Mouse (Mus musculus): Measurements from ENCODE around the gene Eea1. TPM values are rescaled to one million over a fixed set of nuclear protein-coding genes. Genes with fewer than 3 reads are reported as not detected.
"Not testable (repeated sequence)": the region's sequence is repeated elsewhere in the genome, so short reads cannot be mapped to it uniquely, and the experiment has no call there.

Gene Eea1
- total RNA-seq, 2 experiments from 2014 or later = 26.2 to 27.2 TPM

DNA sequence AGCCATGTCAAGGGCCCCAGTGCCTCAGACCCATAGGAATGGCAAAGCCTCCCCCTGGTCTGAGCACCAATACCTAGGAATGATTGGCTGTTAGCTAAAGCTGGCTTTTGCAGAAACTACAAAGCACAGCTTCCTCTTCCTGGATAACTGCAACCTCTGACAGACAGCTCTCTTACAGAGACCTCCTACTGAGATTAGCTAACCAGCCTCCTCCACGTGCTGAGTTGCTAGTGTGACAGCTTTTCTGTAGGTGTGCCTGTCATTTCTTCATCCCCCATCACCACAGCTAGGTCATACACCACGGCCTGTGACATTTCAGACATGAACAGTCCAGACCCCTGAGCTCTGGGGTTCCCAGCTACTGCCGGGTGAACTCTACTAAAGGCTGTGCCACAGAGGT lies 126.9 kb downstream of the Eea1 start:
- no peak for DNase-seq

DNA sequence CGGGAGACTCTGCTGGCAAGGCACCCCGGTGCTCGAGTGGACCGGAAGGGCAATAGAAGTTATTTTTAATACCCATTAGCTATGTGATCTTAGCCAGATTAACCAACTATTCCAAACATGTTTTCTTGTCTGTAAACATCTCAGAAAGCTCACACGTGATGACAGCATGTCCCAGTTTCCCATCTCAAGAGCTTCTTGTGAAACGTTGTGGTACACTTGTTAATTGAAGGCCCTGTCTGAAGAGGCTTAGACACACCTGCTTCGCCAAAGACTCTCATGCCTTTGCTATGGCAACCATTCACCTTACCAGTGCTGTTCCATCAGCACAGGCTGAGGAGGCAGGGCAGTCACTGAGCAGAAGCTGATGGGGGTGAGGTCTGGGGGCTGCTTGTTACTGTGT lies 133.9 kb downstream of the Eea1 start:
- no peak for DNase-seq

DNA sequence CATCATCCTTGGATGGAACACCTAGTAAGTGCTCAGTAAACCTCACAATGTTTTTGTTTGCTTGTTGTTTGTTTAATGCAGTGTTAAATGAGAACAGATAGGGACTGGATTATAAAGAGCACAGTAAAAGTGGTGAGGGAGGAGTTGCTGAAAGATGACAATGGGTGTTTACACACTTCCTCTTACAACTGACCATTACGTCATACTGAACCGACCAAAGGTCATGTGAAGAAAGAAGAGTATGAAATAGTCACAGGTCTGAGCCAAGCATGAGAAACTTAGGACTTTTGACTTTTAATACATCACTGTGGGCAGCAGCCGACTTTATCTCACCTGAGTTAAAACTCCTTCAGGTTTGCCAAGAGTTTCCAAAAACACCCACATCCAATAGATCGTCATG lies 135.0 kb downstream of the Eea1 start:
- no peak for DNase-seq

GRCm38 (mm10) chr10:96075880-96076279 lies 135.4 kb downstream of the Eea1 start:
- peak; percentile 26 for DNase-seq

DNA sequence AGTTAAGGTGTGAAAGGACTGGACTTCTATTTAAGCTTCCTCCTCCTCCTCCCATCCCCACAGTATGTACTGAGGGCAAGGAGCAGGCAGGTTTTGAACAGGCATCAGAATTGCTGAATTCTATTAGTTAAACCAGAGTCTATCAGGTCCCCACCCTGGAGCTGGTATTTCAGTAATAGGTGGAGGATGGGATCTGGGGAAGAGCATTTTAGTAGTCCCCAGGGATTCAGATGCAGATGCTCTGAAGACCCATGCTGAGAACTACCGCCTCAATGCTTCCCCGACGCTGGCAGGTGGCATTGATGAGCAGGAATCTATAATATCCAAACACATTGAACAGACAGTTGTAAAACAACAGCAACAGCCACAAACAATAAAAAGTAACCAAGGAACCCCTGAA lies 136.0 kb downstream of the Eea1 start:
- DNase-seq = no peak

GRCm38 (mm10) chr10:96077480-96078066 lies 137.1 kb downstream of the Eea1 start:
- DNase-seq = not testable (repeated sequence)

- DNase-seq = no peak
Measured at GRCm38 (mm10) chr10:96079823-96080222, 139.4 kb downstream of the Eea1 start.

GRCm38 (mm10) chr10:96080440-96081381 lies 140.3 kb downstream of the Eea1 start:
- peak; percentile 27 for DNase-seq

- no peak for DNase-seq
Measured at GRCm38 (mm10) chr10:96082203-96082602, 141.8 kb downstream of the Eea1 start.

DNA sequence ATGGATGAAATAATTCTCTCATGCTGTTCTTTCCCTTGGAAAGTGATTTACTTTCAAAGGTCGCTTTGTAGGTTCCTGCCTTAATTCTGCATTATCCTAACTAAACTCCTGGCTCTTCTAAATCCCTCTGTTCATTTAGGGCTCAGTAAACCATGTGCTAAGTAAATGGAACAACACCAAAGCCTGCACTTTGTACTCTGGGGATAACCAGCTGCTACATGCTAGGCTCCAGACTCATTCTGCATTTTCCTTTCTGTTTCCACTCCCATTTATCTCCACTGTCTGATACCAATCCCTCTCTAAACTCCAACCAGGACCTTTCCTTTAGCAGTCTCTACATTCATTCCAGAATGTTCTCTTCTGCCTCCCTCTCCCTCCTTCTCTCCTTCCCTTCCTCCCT lies 149.3 kb downstream of the Eea1 start:
- no peak for DNase-seq

GRCm38 (mm10) chr10:96090388-96090787 lies 149.9 kb downstream of the Eea1 start:
- no peak for DNase-seq

DNA sequence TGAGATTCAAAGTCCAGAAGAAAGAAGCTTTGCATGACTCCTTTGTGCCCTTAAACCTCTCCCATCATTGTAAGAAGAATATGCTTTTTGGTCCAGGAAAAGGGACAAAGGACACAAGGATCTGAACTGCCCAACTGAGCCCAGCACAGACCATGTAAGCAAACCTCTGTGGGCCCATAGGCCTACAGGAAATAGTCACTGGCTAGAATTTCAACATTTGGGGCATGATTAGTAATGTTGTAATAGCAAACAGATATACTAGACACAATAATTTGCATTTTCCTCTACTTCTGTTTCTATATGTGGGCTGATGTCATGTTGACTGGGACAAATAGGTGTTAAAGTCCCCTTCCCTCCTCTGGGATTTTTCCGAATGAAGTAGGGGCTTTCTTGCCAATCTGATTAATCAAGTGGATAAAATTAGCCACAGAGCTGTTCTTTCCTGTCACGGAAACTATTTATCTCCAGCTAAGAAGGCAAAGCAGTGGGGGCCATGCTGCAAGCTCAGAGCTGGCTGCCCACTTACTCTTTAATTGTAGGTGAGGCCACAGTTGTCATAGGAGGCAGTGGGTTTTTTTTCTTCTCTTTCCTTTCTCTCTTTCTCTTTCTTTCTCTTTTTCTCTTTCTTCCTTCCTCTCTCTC lies 153.6 kb downstream of the Eea1 start:
- no peak for DNase-seq

GRCm38 (mm10) chr10:96094559-96094958 lies 154.1 kb downstream of the Eea1 start:
- DNase-seq = no peak

Other genes starting within 250 kb of the Eea1 start
- 1 to 10 TPM; 1.1 to 2.2 TPM for gene Gm33543, start 97.7 kb upstream of the Eea1 start, total RNA-seq (2021)
- gene Gm5426, start 196.0 kb downstream of the Eea1 start, total RNA-seq (2021) = not detected